Mouse (Mus musculus): ENCODE results near the gene Mpeg1. TPM values are rescaled to one million over a fixed set of nuclear protein-coding genes. Genes with fewer than 3 reads are reported as not detected.

The Mpeg1 gene
- not detected for polyA plus RNA-seq (2017; shearing (Covaris generic))

GRCm38 (mm10) chr19:12460282-12461249 is at the start of gene Mpeg1:
TSS of gene Mpeg1 (plus strand) at chr19:12460779.

GRCm38 (mm10) chr19:12417361-12417760 is 43.2 kb upstream of the Mpeg1 start, which contains the start of gene Olfr1441:
TSS of gene Olfr1441 (plus strand) at chr19:12417433.

GRCm38 (mm10) chr19:12427605-12428004 is 33.0 kb upstream of the Mpeg1 start, which contains the start of gene Pfpl:
TSS of gene Pfpl (plus strand) at chr19:12427905.

GRCm38 (mm10) chr19:12501370-12502347 is 41.1 kb downstream of the Mpeg1 start, which contains the start of gene Dtx4:
TSS of gene Dtx4 (minus strand) at chr19:12501454.

Other genes with a start within 250 kb of the Mpeg1 start
- gene Olfr1432, start 228.2 kb upstream of the Mpeg1 start, polyA plus RNA-seq (2017; shearing (Covaris generic)), result not detected
- gene Olfr262, start 219.1 kb upstream of the Mpeg1 start, polyA plus RNA-seq (2017; shearing (Covaris generic)), result not detected
- 0.10 TPM for gene Olfr235, start 199.7 kb upstream of the Mpeg1 start, polyA plus RNA-seq (2017; shearing (Covaris generic))
- gene Olfr1434, start 180.9 kb upstream of the Mpeg1 start, polyA plus RNA-seq (2017; shearing (Covaris generic)), result not detected
- gene Olfr1436, start 161.6 kb upstream of the Mpeg1 start, polyA plus RNA-seq (2017; shearing (Covaris generic)), result not detected
- not detected for gene Olfr1437, start 135.7 kb upstream of the Mpeg1 start, polyA plus RNA-seq (2017; shearing (Covaris generic))
- gene Olfr1438-ps1, start 124.9 kb upstream of the Mpeg1 start, polyA plus RNA-seq (2017; shearing (Covaris generic)), result not detected
- gene Olfr1440, start 73.5 kb upstream of the Mpeg1 start, polyA plus RNA-seq (2017; shearing (Covaris generic)), result not detected
- not detected for gene Olfr1441, start 43.3 kb upstream of the Mpeg1 start, polyA plus RNA-seq (2017; shearing (Covaris generic))
- not detected for gene Pfpl, start 32.9 kb upstream of the Mpeg1 start, polyA plus RNA-seq (2017; shearing (Covaris generic))
- 2.7 TPM for gene Dtx4, start 40.7 kb downstream of the Mpeg1 start, polyA plus RNA-seq (2017; shearing (Covaris generic))
- 11.4 TPM for gene Fam111a, start 85.0 kb downstream of the Mpeg1 start, polyA plus RNA-seq (2017; shearing (Covaris generic))
- not detected for gene Gm4952, start 139.2 kb downstream of the Mpeg1 start, polyA plus RNA-seq (2017; shearing (Covaris generic))
- not detected for gene Glyat, start 172.5 kb downstream of the Mpeg1 start, polyA plus RNA-seq (2017; shearing (Covaris generic))
- not detected for gene Olfr1442, start 209.7 kb downstream of the Mpeg1 start, polyA plus RNA-seq (2017; shearing (Covaris generic))
- gene Olfr1443, start 217.3 kb downstream of the Mpeg1 start, polyA plus RNA-seq (2017; shearing (Covaris generic)), result not detected
- not detected for gene Keg1, start 235.0 kb downstream of the Mpeg1 start, polyA plus RNA-seq (2017; shearing (Covaris generic))